Mouse (Mus musculus) kidney, adult 2 months (tissue): ENCODE measurements around the gene Gpatch3.

Experiments
- CTCF ChIP-seq: fragments of 200-500 bp; conservative IDR thresholded peaks from 2 replicates; pipeline ENCODE4 v1.5.1; 2011; ENCODE audit warnings: low read depth, mild to moderate bottlenecking, control low read depth, low read length, moderate library complexity, mixed read lengths; ENCODE audit not compliant: insufficient read depth, insufficient read length
- POLR2A ChIP-seq: fragments of 200-500 bp; IDR thresholded peaks from one replicate; pipeline ENCODE4 v1.6.1; 2011; ENCODE audit warnings: low read depth, low read length, control low read depth

GRCm38 (mm10) chr4:133583690-133584058 is 9.1 kb downstream of the Gpatch3 start:
- TF ChIP-seq CTCF (no peak), POLR2A (no peak)
